Mouse (Mus musculus) midbrain, embryonic 11.5 days (tissue): ENCODE measurements around the gene Fbxw11. TPM values are rescaled to one million over a fixed set of nuclear protein-coding genes. Genes with fewer than 3 reads are reported as not detected.

Experiments
- ATAC-seq: fragments of 200-750 bp; cut with Nextera tagmentation; 2 replicates; pipeline ENCODE4 v1.8.0; 2017; ENCODE audit warnings: moderate TSS enrichment, moderate library complexity; ENCODE audit not compliant: low FRiP score
- DNase-seq: peaks from one replicate; pipeline ENCODE4 v3.0.0; 2015; ENCODE audit warnings: low spot score; ENCODE audit errors: missing footprints
- H3K27ac ChIP-seq: fragments of 300-500 bp; sonication (generic); 2 replicates; pipeline ENCODE4 v1.5.1; 2014; ENCODE audit warnings: low read depth, low read length
- H3K27me3 ChIP-seq: fragments of 300-500 bp; sonication (generic); 2 replicates; pipeline ENCODE4 v1.6.1; 2014; ENCODE audit warnings: mild to moderate bottlenecking, low read length, moderate library complexity, mixed read lengths; ENCODE audit not compliant: control insufficient read depth, insufficient read depth
- H3K36me3 ChIP-seq: fragments of 300-500 bp; sonication (generic); 2 replicates; pipeline ENCODE4 v1.6.1; 2014; ENCODE audit warnings: mild to moderate bottlenecking, low read length, moderate library complexity, mixed read lengths; ENCODE audit not compliant: control insufficient read depth, insufficient read depth
- H3K4me1 ChIP-seq: fragments of 300-500 bp; sonication (generic); 2 replicates; pipeline ENCODE4 v1.6.1; 2014; ENCODE audit warnings: low read length; ENCODE audit not compliant: control insufficient read depth, insufficient read depth
- H3K4me2 ChIP-seq: fragments of 300-500 bp; sonication (generic); 2 replicates; pipeline ENCODE4 v1.6.1; 2014; ENCODE audit warnings: mild to moderate bottlenecking, moderate library complexity
- H3K4me3 ChIP-seq: fragments of 300-500 bp; sonication (generic); 2 replicates; pipeline ENCODE4 v1.5.1; 2014; ENCODE audit warnings: low read depth, low read length
- H3K9ac ChIP-seq: fragments of 300-500 bp; sonication (generic); 2 replicates; pipeline ENCODE4 v1.6.1; 2014; ENCODE audit warnings: low read length
- H3K9me3 ChIP-seq: fragments of 300-500 bp; sonication (generic); 2 replicates; pipeline ENCODE4 v1.6.1; 2016; ENCODE audit warnings: low read length; ENCODE audit not compliant: control insufficient read depth
- WGBS: fragments of 180-500 bp; shearing (Covaris S2); extraction: QIAGEN DNeasy Blood & Tissue Kit; methylation state at CpG from one replicate; pipeline ENCODE4 v1.1.7; 2014; 5-methylcytosine and 5-hydroxymethylcytosine counted together
- polyA plus RNA-seq: library from polyadenylated mRNA; unstranded; fragments of >200 nt; fragmentation: Nextera tagmentation; extraction: Ambion mirVana; gene quantifications from 2 replicates; pipeline ENCODE4 v1.2.1, GENCODE M21; 2014

The Fbxw11 gene
- polyA plus RNA-seq, 1 experiment from 2014 or later = 104 TPM

- Histone ChIP-seq H3K9ac (no peak overlapping the region), H3K4me3 (no peak overlapping the region), H3K9me3 (no peaks in the 10 kb centered on the region), H3K36me3 (no peaks in the 10 kb centered on the region), H3K27ac (no peak overlapping the region), H3K4me1 (no peaks in the 10 kb centered on the region), H3K27me3 (no peaks in the 10 kb centered on the region), H3K4me2 (no peak overlapping the region)
- 94% methylated on average over 5 of the region's 5 CpGs for WGBS
- no peak for DNase-seq
- no peak for ATAC-seq
Observed at GRCm38 (mm10) chr11:32632671-32633070, 9.9 kb upstream of the Fbxw11 start.

- Histone ChIP-seq H3K9ac (no peak overlapping the region), H3K27me3 (no peaks in the 10 kb centered on the region), H3K4me1 (no peaks in the 10 kb centered on the region), H3K4me3 (no peak overlapping the region), H3K36me3 (no peaks in the 10 kb centered on the region), H3K4me2 (no peak overlapping the region), H3K9me3 (no peaks in the 10 kb centered on the region), H3K27ac (no peak overlapping the region)
- DNase-seq (no peak), ATAC-seq (no peak)
- 69% methylated on average over 3 of the region's 3 CpGs for WGBS
Observed at GRCm38 (mm10) chr11:32633542-32633941, 9.0 kb upstream of the Fbxw11 start.

GRCm38 (mm10) chr11:32634143-32634542 lies 8.4 kb upstream of the Fbxw11 start:
- DNase-seq (no peak), ATAC-seq (no peak)
- 88% methylated on average over 2 of the region's 2 CpGs for WGBS
- no peaks in the 10 kb centered on the region for H3K4me1 ChIP-seq
- H3K4me2 ChIP-seq = no peak overlapping the region
- no peaks in the 10 kb centered on the region for H3K27me3 ChIP-seq
- H3K9me3 ChIP-seq = no peaks in the 10 kb centered on the region
- H3K9ac ChIP-seq = no peak overlapping the region
- H3K4me3 ChIP-seq = no peak overlapping the region
- H3K36me3 ChIP-seq = no peaks in the 10 kb centered on the region
- H3K27ac ChIP-seq = no peak overlapping the region

GRCm38 (mm10) chr11:32634842-32635241 lies 7.7 kb upstream of the Fbxw11 start:
- H3K36me3 ChIP-seq = no peaks in the 10 kb centered on the region
- ATAC-seq (no peak), DNase-seq (no peak)
- no peak overlapping the region for H3K4me2 ChIP-seq
- H3K9me3 ChIP-seq = no peaks in the 10 kb centered on the region
- H3K27me3 ChIP-seq = no peaks in the 10 kb centered on the region
- no peak overlapping the region for H3K4me3 ChIP-seq
- no peaks in the 10 kb centered on the region for H3K4me1 ChIP-seq
- WGBS = 65% methylated on average over 2 of the region's 2 CpGs
- no peak overlapping the region for H3K27ac ChIP-seq
- H3K9ac ChIP-seq = no peak overlapping the region

DNA sequence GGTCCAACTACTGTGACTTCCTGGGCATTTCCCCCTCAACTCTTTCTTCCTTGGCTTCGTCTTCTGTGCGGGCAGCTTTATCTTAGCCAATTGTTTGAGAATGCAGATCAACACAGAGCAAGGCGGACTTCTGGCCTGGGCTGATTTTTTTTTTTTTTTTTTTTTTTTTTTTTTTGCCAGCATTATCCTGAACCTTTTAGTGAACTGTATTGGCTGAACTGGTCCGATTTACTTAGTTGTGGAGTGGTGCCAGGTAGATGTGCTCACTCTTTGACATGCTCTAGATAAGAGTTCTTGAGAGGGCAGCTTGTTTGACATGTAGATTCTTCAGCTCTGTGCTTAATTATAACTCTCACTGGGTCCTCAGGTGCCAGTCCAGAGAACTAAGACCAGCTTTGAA lies 6.2 kb upstream of the Fbxw11 start:
- H3K4me2 ChIP-seq = no peak overlapping the region
- no peaks in the 10 kb centered on the region for H3K27me3 ChIP-seq
- WGBS = 76% methylated on average over 4 of the region's 4 CpGs
- H3K9me3 ChIP-seq = no peaks in the 10 kb centered on the region
- H3K36me3 ChIP-seq = no peaks in the 10 kb centered on the region
- peaks cover 3% of the 10 kb centered on the region for H3K4me1 ChIP-seq
- H3K9ac ChIP-seq = no peak overlapping the region
- no peak for DNase-seq
- ATAC-seq = no peak
- no peak overlapping the region for H3K4me3 ChIP-seq
- H3K27ac ChIP-seq = no peak overlapping the region

DNA sequence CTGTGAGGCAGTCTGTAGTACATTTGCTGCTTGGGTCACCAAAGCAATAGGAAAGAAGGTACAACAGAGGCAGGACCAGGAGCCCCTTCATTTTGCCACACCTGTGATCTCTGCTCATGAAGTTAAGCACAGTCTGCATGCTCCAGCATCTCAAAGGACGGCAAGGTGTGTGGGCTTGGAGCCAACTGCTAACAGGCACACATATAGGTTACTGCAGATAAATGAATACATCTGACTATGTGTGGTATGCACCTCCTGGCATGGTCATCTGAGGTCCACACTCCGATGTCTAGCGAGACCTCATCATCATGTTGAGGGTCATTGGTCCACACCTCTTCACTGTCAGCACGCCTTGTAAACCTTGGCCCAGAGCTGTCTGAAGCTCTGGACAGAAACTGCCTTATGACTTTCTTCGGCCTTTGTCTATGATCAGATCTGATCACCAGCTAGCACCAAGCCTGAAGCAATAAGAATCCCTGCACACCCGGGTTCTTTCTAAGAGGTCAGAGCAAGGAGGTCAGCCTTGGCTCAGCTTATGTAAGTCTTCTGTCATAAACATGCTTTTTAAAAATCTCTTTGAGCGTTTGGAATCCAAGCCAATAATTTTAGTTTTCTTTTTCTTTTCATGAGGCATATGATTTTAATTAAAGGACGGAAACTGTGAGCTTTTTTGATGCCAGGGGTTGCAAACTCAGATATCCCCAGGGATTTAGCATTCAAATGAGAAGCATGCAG lies 3.8 kb upstream of the Fbxw11 start:
- WGBS = 83% methylated on average over 8 of the region's 8 CpGs
- no peak overlapping the region for H3K27ac ChIP-seq
- H3K9me3 ChIP-seq = no peaks in the 10 kb centered on the region
- peaks cover 10% of the 10 kb centered on the region for H3K4me1 ChIP-seq
- no peak overlapping the region for H3K9ac ChIP-seq
- H3K4me2 ChIP-seq = no peak overlapping the region
- no peaks in the 10 kb centered on the region for H3K36me3 ChIP-seq
- DNase-seq (no peak), ATAC-seq (no peak)
- H3K4me3 ChIP-seq = no peak overlapping the region
- H3K27me3 ChIP-seq = no peaks in the 10 kb centered on the region

- H3K27ac ChIP-seq = no peak overlapping the region
- no peak for ATAC-seq
- 91% methylated on average over 4 of the region's 4 CpGs for WGBS
- no peak overlapping the region for H3K4me3 ChIP-seq
- H3K27me3 ChIP-seq = no peaks in the 10 kb centered on the region
- H3K4me1 ChIP-seq = peaks cover 17% of the 10 kb centered on the region
- no peak for DNase-seq
- no peak overlapping the region for H3K9ac ChIP-seq
- H3K36me3 ChIP-seq = no peaks in the 10 kb centered on the region
- H3K9me3 ChIP-seq = no peaks in the 10 kb centered on the region
- no peak overlapping the region for H3K4me2 ChIP-seq
Observed at GRCm38 (mm10) chr11:32640617-32641016, 1.9 kb upstream of the Fbxw11 start.

- peak overlapping the region; percentile 82 for H3K4me3 ChIP-seq
- DNase-seq (peak; percentile 94), ATAC-seq (peak; percentile 78)
- peak overlapping the region; percentile 97 for H3K27ac ChIP-seq
- H3K9ac ChIP-seq = peak overlapping the region; percentile 97
- peak overlapping the region; percentile 83 for H3K4me2 ChIP-seq
- H3K27me3 ChIP-seq = no peaks in the 10 kb centered on the region
- no peaks in the 10 kb centered on the region for H3K36me3 ChIP-seq
- H3K4me1 ChIP-seq = peaks cover 17% of the 10 kb centered on the region
- no peaks in the 10 kb centered on the region for H3K9me3 ChIP-seq
- WGBS = under 1% methylated on average over 49 of the region's 54 CpGs
Observed at GRCm38 (mm10) chr11:32642899-32643886, 669 bp downstream of the Fbxw11 start.

GRCm38 (mm10) chr11:32644010-32644409 lies 1.5 kb downstream of the Fbxw11 start:
- H3K27ac ChIP-seq = no peak overlapping the region

More at GRCm38 (mm10) chr11:32644010-32644409, 1.5 kb downstream of the Fbxw11 start:
- Histone ChIP-seq H3K4me3 (peak overlapping the region; percentile 82), H3K4me1 (peaks cover 17% of the 10 kb centered on the region), H3K9ac (peak overlapping the region; percentile 97), H3K27me3 (no peaks in the 10 kb centered on the region), H3K36me3 (no peaks in the 10 kb centered on the region), H3K9me3 (no peaks in the 10 kb centered on the region), H3K4me2 (peak overlapping the region; percentile 83)
- no peak for ATAC-seq
- WGBS = 55% methylated on average over 3 of the region's 3 CpGs
- no peak for DNase-seq
